Mouse (Mus musculus) cerebellum, adult 2 months (tissue): Measurements from ENCODE around the gene Slit3.

Source experiments
- CTCF ChIP-seq: fragments of 200-500 bp; IDR thresholded peaks from 2 replicates; pipeline ENCODE4 v1.5.1; 2011; ENCODE audit warnings: low read depth, mild to moderate bottlenecking, control low read depth, low read length, moderate library complexity, borderline replicate concordance; ENCODE audit not compliant: insufficient read depth
- POLR2A ChIP-seq: fragments of 200-500 bp; IDR thresholded peaks from 2 replicates; pipeline ENCODE4 v1.6.1; 2011; ENCODE audit warnings: low read length, control low read depth, borderline replicate concordance; ENCODE audit not compliant: insufficient read depth

- TF ChIP-seq CTCF (no peak), POLR2A (no peak)
Measured at GRCm38 (mm10) chr11:35125108-35125490, 4.1 kb downstream of the Slit3 start.
